Mouse (Mus musculus) limb, embryonic 14.5 days (tissue): ENCODE measurements around the gene Zfp784. TPM values are rescaled to one million over a fixed set of nuclear protein-coding genes. Genes with fewer than 3 reads are reported as not detected.

Experiments used
- ATAC-seq: fragments of 200-750 bp; cut with Nextera tagmentation; 2 replicates; pipeline ENCODE4 v1.8.0; 2017; ENCODE audit warnings: low read depth, moderate number of reproducible peaks, moderate TSS enrichment; ENCODE audit not compliant: low FRiP score
- DNase-seq: peaks from one replicate; pipeline ENCODE4 v3.0.0-alpha.2; 2015; ENCODE audit warnings: low spot score
- H3K27ac ChIP-seq: fragments of 300-500 bp; sonication (generic); replicated peaks from 2 replicates; pipeline ENCODE4 v1.5.1; 2014; ENCODE audit warnings: low read depth, mild to moderate bottlenecking, low read length, moderate library complexity, mixed read lengths
- H3K27me3 ChIP-seq: fragments of 300-500 bp; sonication (generic); 2 replicates; pipeline ENCODE4 v1.6.1; 2014; ENCODE audit warnings: low read length, mixed read lengths; ENCODE audit not compliant: control insufficient read depth, insufficient read depth
- H3K36me3 ChIP-seq: fragments of 300-500 bp; sonication (generic); 2 replicates; pipeline ENCODE4 v1.6.1; 2014; ENCODE audit warnings: mild to moderate bottlenecking, low read length, moderate library complexity, mixed read lengths; ENCODE audit not compliant: control insufficient read depth, insufficient read depth
- H3K4me1 ChIP-seq: fragments of 300-500 bp; sonication (generic); 2 replicates; pipeline ENCODE4 v1.6.1; 2014; ENCODE audit warnings: antibody characterized with exemption, low read length, mixed read lengths; ENCODE audit not compliant: control insufficient read depth, insufficient read depth
- H3K4me2 ChIP-seq: fragments of 300-500 bp; sonication (generic); replicated peaks from 2 replicates; pipeline ENCODE4 v1.6.1; 2014; ENCODE audit warnings: low read depth, mild to moderate bottlenecking, low read length, moderate library complexity; ENCODE audit not compliant: severe bottlenecking
- H3K4me3 ChIP-seq: fragments of 300-500 bp; sonication (generic); replicated peaks from 2 replicates; pipeline ENCODE4 v1.5.1; 2014; ENCODE audit warnings: low read length
- H3K9ac ChIP-seq: fragments of 300-500 bp; sonication (generic); 2 replicates; pipeline ENCODE4 v1.6.1; 2014; ENCODE audit warnings: mild to moderate bottlenecking, low read depth, low read length, moderate library complexity; ENCODE audit not compliant: severe bottlenecking
- H3K9me3 ChIP-seq: fragments of 300-500 bp; sonication (generic); 2 replicates; pipeline ENCODE4 v1.6.1; 2016; ENCODE audit warnings: low read length; ENCODE audit not compliant: control insufficient read depth
- POLR2A ChIP-seq: fragments of 200-500 bp; IDR thresholded peaks from 2 replicates; pipeline ENCODE4 v1.8.0; 2012; ENCODE audit warnings: inconsistent platforms, mild to moderate bottlenecking, moderate library complexity, borderline replicate concordance; ENCODE audit not compliant: insufficient read depth, insufficient read length; ENCODE audit errors: extremely low read depth
- WGBS: fragments of 180-500 bp; shearing (Covaris S2); extraction: QIAGEN DNeasy Blood & Tissue Kit; methylation state at CpG from one replicate; pipeline ENCODE4 v1.1.7; 2014; 5-methylcytosine and 5-hydroxymethylcytosine counted together
- polyA plus RNA-seq, 2 experiments: library from polyadenylated mRNA; depleted of rRNA in 1 of 2; stranded (reverse) in 1 of 2; unstranded in 1 of 2; fragments of >200 nt; fragmentation: Nextera tagmentation in 1 of 2; extraction: Ambion mirVana in 1 of 2; gene quantifications; 2 replicates each; pipeline versions ENCODE4 v1.2.1 to v1.2.3; 2012 to 2014

Gene Zfp784
- polyA plus RNA-seq, 2 experiments: 5.6 to 6.8 TPM

GRCm38 (mm10) chr7:5038940-5039339 is 694 bp upstream of the Zfp784 start:
- no peak overlapping the region for H3K27ac ChIP-seq

GRCm38 (mm10) chr7:5037467-5037866 is 779 bp downstream of the Zfp784 start:
- H3K4me2 ChIP-seq: peak overlapping the region; percentile 49
- TF ChIP-seq POLR2A: no peak
- no peak for ATAC-seq
- no peaks in the 10 kb centered on the region for H3K27me3 ChIP-seq
- no peak overlapping the region for H3K9ac ChIP-seq
- peak overlapping the region; percentile 50 for H3K4me3 ChIP-seq
- peaks cover 7% of the 10 kb centered on the region for H3K9me3 ChIP-seq
- H3K27ac ChIP-seq: peak overlapping the region; percentile 85; the same call in 1 of the 2 replicates
- no peak for DNase-seq
- WGBS: 89% methylated on average over 8 of the region's 8 CpGs
- H3K36me3 ChIP-seq: peaks cover 40% of the 10 kb centered on the region
- peaks cover 3% of the 10 kb centered on the region; the same call in 1 of the 2 replicates for H3K4me1 ChIP-seq

More at GRCm38 (mm10) chr7:5038940-5039339, 694 bp upstream of the Zfp784 start:
- DNase-seq: no peak
- Histone ChIP-seq H3K4me2 (peak overlapping the region; percentile 49), H3K9ac (peak overlapping the region; percentile 64; the same call in 1 of the 2 replicates), H3K9me3 (peaks cover 7% of the 10 kb centered on the region; the same call in 1 of the 2 replicates), H3K4me1 (peaks cover 3% of the 10 kb centered on the region; the same call in 1 of the 2 replicates), H3K36me3 (peaks cover 25% of the 10 kb centered on the region), H3K27me3 (no peaks in the 10 kb centered on the region), H3K4me3 (peak overlapping the region; percentile 50)
- no peak for ATAC-seq
- TF ChIP-seq POLR2A: no peak
- WGBS: 36% methylated on average over 5 of the region's 5 CpGs

GRCm38 (mm10) chr7:5037026-5037425 is 1.2 kb downstream of the Zfp784 start:
- 93% methylated on average over 7 of the region's 7 CpGs for WGBS
- DNase-seq (no peak), ATAC-seq (no peak)
- Histone ChIP-seq H3K4me3 (no peak overlapping the region), H3K27ac (no peak overlapping the region), H3K27me3 (no peaks in the 10 kb centered on the region), H3K9ac (no peak overlapping the region), H3K36me3 (peaks cover 44% of the 10 kb centered on the region), H3K4me2 (no peak overlapping the region), H3K4me1 (peaks cover 3% of the 10 kb centered on the region; the same call in 1 of the 2 replicates), H3K9me3 (peaks cover 10% of the 10 kb centered on the region)
- TF ChIP-seq POLR2A: no peak

GRCm38 (mm10) chr7:5036136-5036535 is 2.1 kb downstream of the Zfp784 start:
- Histone ChIP-seq H3K4me1 (peaks cover 3% of the 10 kb centered on the region; the same call in 1 of the 2 replicates), H3K27ac (no peak overlapping the region), H3K9ac (no peak overlapping the region), H3K4me3 (no peak overlapping the region), H3K27me3 (no peaks in the 10 kb centered on the region), H3K36me3 (peaks cover 53% of the 10 kb centered on the region), H3K9me3 (peaks cover 19% of the 10 kb centered on the region), H3K4me2 (no peak overlapping the region)
- ATAC-seq: no peak
- DNase-seq: no peak
- WGBS: 93% methylated on average over 9 of the region's 9 CpGs
- TF ChIP-seq POLR2A: no peak

GRCm38 (mm10) chr7:5035628-5036027 is 2.6 kb downstream of the Zfp784 start:
- Histone ChIP-seq H3K4me3 (no peak overlapping the region), H3K36me3 (peaks cover 58% of the 10 kb centered on the region), H3K27ac (no peak overlapping the region), H3K4me1 (peaks cover 3% of the 10 kb centered on the region; the same call in 1 of the 2 replicates), H3K9ac (no peak overlapping the region), H3K27me3 (no peaks in the 10 kb centered on the region), H3K4me2 (no peak overlapping the region), H3K9me3 (peaks cover 24% of the 10 kb centered on the region)
- DNase-seq (no peak), ATAC-seq (no peak)
- WGBS: 95% methylated on average over 17 of the region's 17 CpGs
- no peak for TF ChIP-seq POLR2A
